Mouse (Mus musculus) left cerebral cortex, postnatal 36 days (tissue): ENCODE results near the gene Tgfa. TPM values are rescaled to one million over a fixed set of nuclear protein-coding genes. Genes with fewer than 3 reads are reported as not detected.

Experiments
- DNase-seq, 2 experiments: peaks; one replicate each; pipeline ENCODE4 v3.0.0; 2021 to 2022; ENCODE audit warnings: low spot score in 2 of 2, mixed read lengths in 1 of 2
- intact Hi-C: fragments of 180-260 bp; cut with DNase I; formaldehyde crosslinking; loops from one replicate; pipeline ENCODE4 v1.15.1; 2025
- total RNA-seq, 2 experiments: library from RNA; stranded (reverse); gene quantifications; 2 replicates each; pipeline ENCODE4 v1.2.3; 2021

The Tgfa gene
- total RNA-seq, 2 experiments from 2014 or later: 16.4 TPM

GRCm38 (mm10) chr6:86218739-86219138 lies 23.7 kb downstream of the Tgfa start:
- DNase-seq: no peak
- intact Hi-C loops: no loop called here

GRCm38 (mm10) chr6:86219494-86219893 lies 24.5 kb downstream of the Tgfa start:
- intact Hi-C loops: no loop called here
- DNase-seq: peak; percentile 15 to 21

GRCm38 (mm10) chr6:86220171-86220570 lies 25.1 kb downstream of the Tgfa start:
- no peak for DNase-seq
- intact Hi-C loops: no loop called here

- no peak for DNase-seq
- intact Hi-C loops: no loop called here
Observed at GRCm38 (mm10) chr6:86222381-86222780, 27.4 kb downstream of the Tgfa start.

GRCm38 (mm10) chr6:86225604-86226003 lies 30.6 kb downstream of the Tgfa start:
- intact Hi-C loops: no loop called here

GRCm38 (mm10) chr6:86232367-86232766 lies 37.3 kb downstream of the Tgfa start:
- intact Hi-C loops: no loop called here

More at GRCm38 (mm10) chr6:86225604-86226003, 30.6 kb downstream of the Tgfa start:
- no peak for DNase-seq

GRCm38 (mm10) chr6:86233512-86234430 lies 38.7 kb downstream of the Tgfa start:
- no peak for DNase-seq
- intact Hi-C loops: no loop called here

More at GRCm38 (mm10) chr6:86232367-86232766, 37.3 kb downstream of the Tgfa start:
- no peak for DNase-seq

- no peak for DNase-seq
- intact Hi-C loops: loop anchor here (5.0 kb wide), 1 partner anchor 48 kb away; the partner anchor contains the start of gene Tgfa
Observed at GRCm38 (mm10) chr6:86244866-86245265, 49.8 kb downstream of the Tgfa start.

GRCm38 (mm10) chr6:86245965-86246364 lies 50.9 kb downstream of the Tgfa start:
- intact Hi-C loops: loop anchor here (5.0 kb wide), 1 partner anchor 49 kb away; the partner anchor contains the start of gene Tgfa

GRCm38 (mm10) chr6:86248562-86248961 lies 53.5 kb downstream of the Tgfa start:
- intact Hi-C loops: loop anchor here (5.0 kb wide), 1 partner anchor 51 kb away; the partner anchor contains the start of gene Tgfa
- DNase-seq: no peak

More at GRCm38 (mm10) chr6:86245965-86246364, 50.9 kb downstream of the Tgfa start:
- no peak for DNase-seq

GRCm38 (mm10) chr6:86249042-86249441 lies 54.0 kb downstream of the Tgfa start:
- intact Hi-C loops: loop anchor here (5.0 kb wide), 1 partner anchor 52 kb away; the partner anchor contains the start of gene Tgfa
- DNase-seq: no peak

- no peak for DNase-seq
- intact Hi-C loops: no loop called here
Observed at GRCm38 (mm10) chr6:86250236-86250635, 55.2 kb downstream of the Tgfa start.

GRCm38 (mm10) chr6:86250830-86251229 lies 55.8 kb downstream of the Tgfa start:
- DNase-seq: no peak
- intact Hi-C loops: no loop called here

GRCm38 (mm10) chr6:86252176-86253125 lies 57.4 kb downstream of the Tgfa start:
- peak in 1 of 2 experiments; percentile 11 for DNase-seq
- intact Hi-C loops: no loop called here

GRCm38 (mm10) chr6:86255899-86256298 lies 60.9 kb downstream of the Tgfa start:
- no peak for DNase-seq
- intact Hi-C loops: no loop called here

- intact Hi-C loops: no loop called here
- no peak for DNase-seq
Observed at GRCm38 (mm10) chr6:86259242-86259641, 64.2 kb downstream of the Tgfa start.

GRCm38 (mm10) chr6:86260322-86261050 lies 65.5 kb downstream of the Tgfa start:
- intact Hi-C loops: no loop called here
- no peak for DNase-seq

GRCm38 (mm10) chr6:86266786-86267185 lies 71.8 kb downstream of the Tgfa start:
- intact Hi-C loops: no loop called here
- DNase-seq: no peak
